24 mouse cellular contexts compared by ENCODE assay signal in the genomic region with DNA sequence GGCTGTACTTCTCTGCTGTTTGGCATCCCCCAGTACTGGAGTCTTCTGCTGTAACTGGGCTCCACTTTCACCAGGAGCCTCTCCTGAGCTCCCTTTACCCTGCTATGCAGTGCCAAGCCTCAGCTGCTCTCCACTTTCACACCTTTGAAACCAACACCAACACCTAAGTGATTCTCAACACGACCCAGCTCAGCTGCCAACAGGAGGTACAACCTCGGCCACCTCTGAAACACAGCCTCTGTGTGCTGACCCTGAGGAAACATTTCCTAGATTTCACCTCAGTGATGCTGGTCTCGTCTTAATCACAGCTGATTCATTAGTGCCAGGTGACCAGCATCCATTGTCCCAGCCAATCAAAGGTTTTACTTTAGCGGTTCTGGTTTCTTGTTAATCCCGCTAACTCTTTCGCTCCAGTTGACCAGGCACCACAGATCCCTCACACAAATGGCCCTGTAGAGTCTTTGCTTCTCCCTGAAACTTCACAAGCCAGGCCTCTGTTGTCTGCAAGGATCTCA. TPM values are rescaled to one million over a fixed set of nuclear protein-coding genes. Genes with fewer than 3 reads are reported as not detected.
A peak's percentile ranks its signal among the peaks of the same experiment; 100 is the strongest.
DNase-seq lines count a peak whose midpoint lies in the region; ATAC-seq and TF ChIP-seq lines count a peak whose summit lies in the region.
"Had no signal": no experiment of that assay in that cellular context is flagged by ENCODE, and none has a peak within 500 bp of the region (broad histone marks: within the 10 kb centered on the region; RNA-seq: fewer than 3 reads in every experiment).

No protein-coding gene starts in this region.

- no peaks in the 10 kb centered on the region for H3K36me3 ChIP-seq in intestine, embryonic 16.5 days (ENCODE audit: control insufficient read depth, insufficient read depth, low read length)
- H3K36me3 ChIP-seq in intestine, embryonic 15.5 days, result no peaks in the 10 kb centered on the region
- H3K36me3 ChIP-seq in kidney, adult 2 months (ENCODE audit: control insufficient read depth, insufficient read depth, low read length), result no peaks in the 10 kb centered on the region
- no peaks in the 10 kb centered on the region for H3K36me3 ChIP-seq in midbrain, embryonic 11.5 days (ENCODE audit: control insufficient read depth, insufficient read depth, low read length)
- no peaks in the 10 kb centered on the region for H3K36me3 ChIP-seq in midbrain, embryonic 16.5 days (ENCODE audit: control insufficient read depth, insufficient read depth, low read length)
- H3K36me3 ChIP-seq in small intestine, adult 2 months (ENCODE audit: control insufficient read depth, insufficient read depth, low read length), result no peaks in the 10 kb centered on the region
- H3K36me3 ChIP-seq in forebrain, embryonic 11.5 days (ENCODE audit: control insufficient read depth, insufficient read depth, low read length), result no peaks in the 10 kb centered on the region
- H3K36me3 ChIP-seq: forebrain, embryonic 10.5 days; heart, embryonic 12.5 days; heart, embryonic 15.5 days; hindbrain, embryonic 10.5 days; hindbrain, embryonic 13.5 days had no signal

- H3K4me3 ChIP-seq in intestine, embryonic 16.5 days (ENCODE audit: low read length), result no peak overlapping the region
- no peak overlapping the region for H3K4me3 ChIP-seq in intestine, embryonic 15.5 days (replicated peaks)
- H3K4me3 ChIP-seq in kidney, adult 2 months (ENCODE audit: insufficient read depth, low read depth, low read length), result peak overlapping the region; percentile 44
- no peak overlapping the region for H3K4me3 ChIP-seq in midbrain, embryonic 11.5 days (ENCODE audit: low read depth, low read length)
- H3K4me3 ChIP-seq in midbrain, embryonic 16.5 days (ENCODE audit: low read depth, low read length), result no peak overlapping the region
- no peak overlapping the region; the same call in 1 of the 2 replicates for H3K4me3 ChIP-seq in small intestine, adult 2 months (ENCODE audit: low read depth, low read length)
- no peak overlapping the region for H3K4me3 ChIP-seq in forebrain, embryonic 11.5 days (ENCODE audit: low read depth, low read length)
- H3K4me3 ChIP-seq: forebrain, embryonic 10.5 days; heart, embryonic 12.5 days; heart, embryonic 15.5 days; hindbrain, embryonic 10.5 days; hindbrain, embryonic 13.5 days had no signal

- H3K9ac ChIP-seq in intestine, embryonic 16.5 days (ENCODE audit: low read depth, low read length), result no peak overlapping the region
- no peak overlapping the region for H3K9ac ChIP-seq in intestine, embryonic 15.5 days
- H3K9ac ChIP-seq in midbrain, embryonic 11.5 days (ENCODE audit: low read length), result no peak overlapping the region
- no peak overlapping the region for H3K9ac ChIP-seq in midbrain, embryonic 16.5 days (ENCODE audit: low read depth, low read length)
- H3K9ac ChIP-seq in forebrain, embryonic 11.5 days (ENCODE audit: low read length), result no peak overlapping the region
- H3K9ac ChIP-seq: heart, embryonic 12.5 days; heart, embryonic 15.5 days; hindbrain, embryonic 13.5 days had no signal

- no peak overlapping the region for H3K4me2 ChIP-seq in intestine, embryonic 16.5 days (ENCODE audit: low read depth, low read length)
- H3K4me2 ChIP-seq in intestine, embryonic 15.5 days (replicated peaks), result no peak overlapping the region
- H3K4me2 ChIP-seq in midbrain, embryonic 11.5 days, result no peak overlapping the region
- H3K4me2 ChIP-seq in midbrain, embryonic 16.5 days (ENCODE audit: low read length), result no peak overlapping the region
- no peak overlapping the region for H3K4me2 ChIP-seq in forebrain, embryonic 11.5 days (ENCODE audit: low read depth, low read length, severe bottlenecking)
- H3K4me2 ChIP-seq: heart, embryonic 12.5 days; heart, embryonic 15.5 days; hindbrain, embryonic 13.5 days had no signal

- H3K27me3 ChIP-seq in intestine, embryonic 16.5 days (replicated peaks; ENCODE audit: control insufficient read depth, insufficient read depth, low read length), result no peaks in the 10 kb centered on the region
- no peaks in the 10 kb centered on the region for H3K27me3 ChIP-seq in intestine, embryonic 15.5 days (replicated peaks)
- no peaks in the 10 kb centered on the region for H3K27me3 ChIP-seq in kidney, adult 2 months (replicated peaks; ENCODE audit: control insufficient read depth, insufficient read depth, low read length)
- no peaks in the 10 kb centered on the region for H3K27me3 ChIP-seq in midbrain, embryonic 11.5 days (ENCODE audit: control insufficient read depth, insufficient read depth, low read length)
- no peaks in the 10 kb centered on the region for H3K27me3 ChIP-seq in midbrain, embryonic 16.5 days (ENCODE audit: control insufficient read depth, insufficient read depth, low read depth, low read length)
- no peaks in the 10 kb centered on the region; the same call in 1 of the 2 replicates for H3K27me3 ChIP-seq in small intestine, adult 2 months (ENCODE audit: control insufficient read depth, insufficient read depth, low read length)
- no peaks in the 10 kb centered on the region for H3K27me3 ChIP-seq in forebrain, embryonic 11.5 days (ENCODE audit: control insufficient read depth, insufficient read depth, low read length)

- peak overlapping the region; percentile 84 for H3K27ac ChIP-seq in intestine, embryonic 16.5 days (ENCODE audit: low read length)
- H3K27ac ChIP-seq in intestine, embryonic 15.5 days, result no peak overlapping the region
- peak overlapping the region; percentile 90 for H3K27ac ChIP-seq in kidney, adult 2 months (ENCODE audit: insufficient read depth, low read depth, low read length)
- H3K27ac ChIP-seq in midbrain, embryonic 11.5 days (ENCODE audit: low read depth, low read length), result no peak overlapping the region
- H3K27ac ChIP-seq in midbrain, embryonic 16.5 days (ENCODE audit: low read length), result no peak overlapping the region
- peak overlapping the region; percentile 92 for H3K27ac ChIP-seq in small intestine, adult 2 months (ENCODE audit: insufficient read depth, low read depth, low read length)
- H3K27ac ChIP-seq in forebrain, embryonic 11.5 days (ENCODE audit: low read depth, low read length), result no peak overlapping the region
- H3K27ac ChIP-seq: forebrain, embryonic 10.5 days; heart, embryonic 15.5 days; hindbrain, embryonic 10.5 days; hindbrain, embryonic 13.5 days had no signal

- TF ChIP-seq CTCF in kidney, adult 2 months (conservative IDR thresholded peaks at IDR 0.05; ENCODE audit: insufficient read depth, insufficient read length, low read depth, low read length), result no peak
- TF ChIP-seq CTCF in small intestine, adult 2 months (IDR thresholded peaks at IDR 0.05; ENCODE audit: extremely low read depth, insufficient read length, insufficient replicate concordance, low read depth, low read length), result no peak

- H3K4me1 ChIP-seq in intestine, embryonic 16.5 days (ENCODE audit: control insufficient read depth, insufficient read depth, low read length), result peaks cover 3% of the 10 kb centered on the region; the same call in 1 of the 2 replicates
- peaks cover 5% of the 10 kb centered on the region; the same call in 1 of the 2 replicates for H3K4me1 ChIP-seq in intestine, embryonic 15.5 days (replicated peaks)
- peaks cover 27% of the 10 kb centered on the region for H3K4me1 ChIP-seq in kidney, adult 2 months (ENCODE audit: control insufficient read depth, insufficient read depth, low read length)
- peaks cover 9% of the 10 kb centered on the region for H3K4me1 ChIP-seq in midbrain, embryonic 11.5 days (ENCODE audit: control insufficient read depth, insufficient read depth, low read length)
- H3K4me1 ChIP-seq in midbrain, embryonic 16.5 days (ENCODE audit: control insufficient read depth, insufficient read depth, low read length), result no peaks in the 10 kb centered on the region; the same call in 1 of the 2 replicates
- peaks cover 33% of the 10 kb centered on the region for H3K4me1 ChIP-seq in small intestine, adult 2 months (ENCODE audit: control insufficient read depth, insufficient read depth, insufficient read length, low read length)
- H3K4me1 ChIP-seq in forebrain, embryonic 11.5 days (replicated peaks; ENCODE audit: control insufficient read depth, insufficient read depth, low read length), result no peaks in the 10 kb centered on the region; the same call in 1 of the 2 replicates

- no peak for ATAC-seq in intestine, embryonic 16.5 days
- no peak for ATAC-seq in intestine, embryonic 15.5 days
- ATAC-seq in midbrain, embryonic 11.5 days (ENCODE audit: low FRiP score), result no peak
- ATAC-seq in midbrain, embryonic 16.5 days, result no peak
- no peak for ATAC-seq in forebrain, embryonic 11.5 days (replicated peaks; ENCODE audit: low FRiP score)
- ATAC-seq: activated CD4-positive, CD25-positive, alpha-beta regulatory T cell, adult 4 months; forebrain, embryonic 14.5 days had no signal

- TF ChIP-seq POLR2A in kidney, adult 2 months (IDR thresholded peaks at IDR 0.05; ENCODE audit: low read depth, low read length), result no peak
- no peak for TF ChIP-seq POLR2A in small intestine, adult 2 months (IDR thresholded peaks at IDR 0.05; ENCODE audit: low read depth, low read length)

- WGBS in intestine, embryonic 16.5 days, result 74% methylated on average over 6 of the region's 6 CpGs
- 75% methylated on average over 6 of the region's 6 CpGs for WGBS in intestine, embryonic 15.5 days
- WGBS in kidney, adult 2 months, result 55% methylated on average over 6 of the region's 6 CpGs
- WGBS in midbrain, embryonic 11.5 days, result 80% methylated on average over 6 of the region's 6 CpGs
- WGBS in midbrain, embryonic 16.5 days, result 80% methylated on average over 6 of the region's 6 CpGs
- 87% methylated on average over 6 of the region's 6 CpGs for WGBS in small intestine, adult 2 months
- 76% methylated on average over 6 of the region's 6 CpGs for whole genome bisulfite sequencing in forebrain, embryonic 11.5 days

- DNase-seq in kidney, adult 2 months, result peak; percentile 74
- no peak for DNase-seq in kidney, adult 8-10 months
- DNase-seq in midbrain, embryonic 11.5 days (ENCODE audit: low spot score, missing footprints), result peak; percentile 56
- no peak for DNase-seq in forebrain, embryonic 11.5 days (ENCODE audit: low spot score)
- DNase-seq: adrenal gland, adult 8-10 months; adrenal gland, postnatal 25 days; cerebellum, adult 11-12 months; cerebellum, adult 8-10 months; cerebellum, postnatal 14 days; gastrocnemius, postnatal 25 days; heart, adult 18-20 months; heart, postnatal 10 days; heart, postnatal 36 days had no signal

- H3K9me3 ChIP-seq in intestine, embryonic 16.5 days (ENCODE audit: control insufficient read depth, low read length), result no peaks in the 10 kb centered on the region
- no peaks in the 10 kb centered on the region for H3K9me3 ChIP-seq in intestine, embryonic 15.5 days
- no peaks in the 10 kb centered on the region for H3K9me3 ChIP-seq in midbrain, embryonic 11.5 days (ENCODE audit: control insufficient read depth, low read length)
- H3K9me3 ChIP-seq in midbrain, embryonic 16.5 days (replicated peaks; ENCODE audit: control insufficient read depth, low read length, poor library complexity, severe bottlenecking), result no peaks in the 10 kb centered on the region; the same call in 1 of the 2 replicates
- no peaks in the 10 kb centered on the region for H3K9me3 ChIP-seq in forebrain, embryonic 11.5 days (ENCODE audit: control insufficient read depth, low read length)
- H3K9me3 ChIP-seq: forebrain, embryonic 10.5 days; heart, embryonic 12.5 days; heart, embryonic 15.5 days; hindbrain, embryonic 10.5 days; hindbrain, embryonic 13.5 days had no signal

RNA-seq across cellular contexts. Expression of gene Slc19a1, which starts 3.2 kb away (rescaled TPM):
- 65.3 and 73.7 TPM in 2 replicates for polyA plus RNA-seq in intestine, embryonic 16.5 days (2015; fragmentation: Nextera tagmentation; extraction: Ambion mirVana)
- 43.1 and 50.9 TPM in 2 replicates for polyA plus RNA-seq in intestine, embryonic 15.5 days (2015; fragmentation: Nextera tagmentation; extraction: Ambion mirVana)
- 245 and 351 TPM in 2 replicates for polyA plus RNA-seq in kidney, adult 2 months (2012; rRNA removed)
- 27.5 and 29.5 TPM in 2 replicates for polyA plus RNA-seq in midbrain, embryonic 11.5 days (2014; fragmentation: Nextera tagmentation; extraction: Ambion mirVana)
- polyA plus RNA-seq in midbrain, embryonic 16.5 days (2015; fragmentation: Nextera tagmentation; extraction: Ambion mirVana), result 44.2 and 44.4 TPM in 2 replicates
- polyA plus RNA-seq in small intestine, adult 2 months (2012; rRNA removed), result 44.6 and 131 TPM in 2 replicates
- 34.5 and 34.8 TPM in 2 replicates for polyA plus RNA-seq in forebrain, embryonic 11.5 days (2014; fragmentation: Nextera tagmentation; extraction: Ambion mirVana)

Comparison
In these comparisons a context has a peak if more than half of its experiments do, and no peak if none do; other contexts are left out.
1. H3K27ac ChIP-seq: peak in intestine, embryonic 16.5 days (single experiment), kidney, adult 2 months (single experiment) and small intestine, adult 2 months (single experiment); none in intestine, embryonic 15.5 days (single experiment), midbrain, embryonic 11.5 days (single experiment), midbrain, embryonic 16.5 days (single experiment) and forebrain, embryonic 11.5 days (single experiment).
2. DNase-seq: peak in kidney, adult 2 months (single experiment) and midbrain, embryonic 11.5 days (single experiment); none in kidney, adult 8-10 months (0 of 2) and forebrain, embryonic 11.5 days (single experiment).